Mouse (Mus musculus) CH12.LX (cell line): ENCODE measurements around the gene Gemin2.

Source experiments
- POLR2AphosphoS2 ChIP-seq: IDR thresholded peaks from 2 replicates; pipeline ENCODE4 v1.6.1; 2011; ENCODE audit warnings: low read depth, low read length, improper control_type of control experiment
- SMC3 ChIP-seq: IDR thresholded peaks from 2 replicates; pipeline ENCODE4 v1.6.1; 2011; ENCODE audit warnings: low read depth, low read length, improper control_type of control experiment
- ZKSCAN1 ChIP-seq: IDR thresholded peaks from 2 replicates; pipeline ENCODE4 v1.6.1; 2012; ENCODE audit warnings: low read depth, inconsistent platforms, low read length, improper control_type of control experiment, borderline replicate concordance
- ZNF384 ChIP-seq: IDR thresholded peaks from 2 replicates; pipeline ENCODE4 v1.6.1; 2012; ENCODE audit warnings: low read depth, low read length, improper control_type of control experiment, inconsistent platforms

DNA sequence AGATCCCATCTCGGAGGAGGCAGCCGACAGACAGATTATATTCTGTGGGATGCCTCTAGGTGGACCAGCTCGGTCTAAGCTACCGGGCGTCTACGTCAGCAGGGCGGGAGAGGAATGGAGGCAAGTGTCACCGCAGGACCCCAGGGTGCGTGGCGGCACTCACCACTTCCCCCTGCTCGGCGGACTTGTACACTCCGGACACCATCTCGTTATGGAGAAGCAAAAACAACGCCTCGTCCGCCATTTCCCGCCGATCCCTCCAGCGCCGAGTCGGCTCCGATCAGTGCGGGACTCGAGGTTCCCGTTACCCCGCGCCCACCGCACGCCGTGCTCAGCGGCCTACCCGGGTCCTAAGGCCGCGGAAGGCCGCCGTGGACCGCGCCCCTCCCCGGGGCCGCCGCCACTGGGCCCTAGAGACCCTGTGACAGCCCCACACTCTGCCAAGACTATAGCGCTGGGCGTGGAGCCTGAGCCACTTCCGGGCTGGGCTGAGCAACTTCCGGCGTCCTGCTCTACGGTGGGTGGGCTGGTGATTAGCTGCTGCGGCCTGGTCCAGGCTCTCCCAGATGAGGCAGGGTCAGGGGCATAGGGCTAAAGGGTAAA lies 47.9 kb downstream of the Gemin2 start, which contains the start of gene Trappc6b:
- no peak for TF ChIP-seq SMC3
- TF ChIP-seq ZKSCAN1 = no peak
- TF ChIP-seq ZNF384 = no peak
- peak; percentile 80; the same call in 1 of the 2 replicates for TF ChIP-seq POLR2AphosphoS2
